Mouse (Mus musculus): ENCODE data around the gene Cxcl17.

The Cxcl17 gene

GRCm38 (mm10) chr7:25426380-25426779 is 13.7 kb upstream of the Cxcl17 start:
- in situ Hi-C loops (cut with MboI, MseI): loop anchor here (5.0 kb wide), 1 partner anchor 171 kb away; no protein-coding TSS in a partner anchor

- in situ Hi-C loops (cut with MboI, MseI): loop anchor here (5.0 kb wide), 1 partner anchor 53 kb away; the partner anchor contains the start of gene Ceacam1
Observed at GRCm38 (mm10) chr7:25424429-25424828, 11.7 kb upstream of the Cxcl17 start.

- in situ Hi-C loops (cut with MboI, MseI): loop anchor here (5.0 kb wide), 1 partner anchor 55 kb away; the partner anchor contains the start of gene Ceacam1
Observed at GRCm38 (mm10) chr7:25422286-25422841, 9.7 kb upstream of the Cxcl17 start.

- in situ Hi-C loops (cut with MboI, MseI): loop anchor here (5.0 kb wide), 1 partner anchor 57 kb away; the partner anchor contains the start of gene Ceacam1
Observed at GRCm38 (mm10) chr7:25419943-25420342, 7.3 kb upstream of the Cxcl17 start.

DNA sequence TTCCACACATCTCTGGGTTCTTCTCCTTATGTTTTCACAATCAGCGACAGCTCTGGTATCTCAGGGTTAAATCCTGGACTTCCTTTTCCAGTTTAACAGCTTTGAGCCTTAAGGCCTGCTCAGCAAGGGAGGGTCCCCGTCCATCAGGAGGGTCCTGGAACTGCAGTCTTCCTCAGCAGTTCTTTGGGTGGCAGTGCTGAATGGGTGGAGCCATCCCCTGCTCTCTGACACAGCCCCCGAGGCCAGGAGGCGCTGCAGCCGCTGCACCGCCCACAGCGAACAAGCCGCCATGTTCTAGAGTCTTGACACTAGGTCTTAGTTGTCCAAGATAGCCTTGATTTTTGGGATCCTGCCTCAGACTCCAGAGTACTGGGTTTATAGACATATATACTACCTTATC is 6.8 kb upstream of the Cxcl17 start:
- in situ Hi-C loops (cut with MboI, MseI): no loop called here

GRCm38 (mm10) chr7:25417597-25417996 is 4.9 kb upstream of the Cxcl17 start:
- in situ Hi-C loops (cut with MboI, MseI): no loop called here

- in situ Hi-C loops (cut with MboI, MseI): no loop called here
Observed at GRCm38 (mm10) chr7:25411861-25412260, 825 bp downstream of the Cxcl17 start.

DNA sequence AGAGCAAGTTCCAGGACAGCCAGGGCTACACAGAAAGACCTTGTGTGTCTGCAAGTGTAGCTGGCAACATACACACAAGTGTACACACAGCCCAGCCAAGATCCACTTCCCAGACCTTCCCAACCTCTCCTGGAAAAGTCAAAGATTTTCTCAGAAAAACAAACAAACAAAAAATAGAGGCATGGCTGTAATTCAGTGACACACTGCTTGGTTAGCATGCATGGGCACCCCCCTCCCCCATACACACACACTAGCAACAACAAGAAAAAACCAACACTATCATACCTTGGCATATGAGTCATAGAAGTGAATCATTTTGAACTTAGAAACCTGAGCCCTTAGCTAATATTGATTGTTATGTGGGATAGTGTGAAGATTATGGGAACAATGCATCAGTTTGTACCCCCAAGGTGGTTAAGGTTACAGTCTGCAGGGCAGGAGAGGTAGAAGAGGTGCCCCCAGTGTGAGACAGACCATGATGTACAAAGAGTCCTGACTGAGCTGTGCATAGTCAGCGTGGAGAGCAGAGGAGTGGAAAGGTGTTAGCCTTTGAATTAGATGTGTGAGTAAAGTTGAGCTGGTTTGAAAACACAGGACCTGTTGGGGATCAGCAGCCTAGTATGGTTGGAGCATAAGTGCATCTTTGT is 1.6 kb downstream of the Cxcl17 start:
- in situ Hi-C loops (cut with MboI, MseI): no loop called here

DNA sequence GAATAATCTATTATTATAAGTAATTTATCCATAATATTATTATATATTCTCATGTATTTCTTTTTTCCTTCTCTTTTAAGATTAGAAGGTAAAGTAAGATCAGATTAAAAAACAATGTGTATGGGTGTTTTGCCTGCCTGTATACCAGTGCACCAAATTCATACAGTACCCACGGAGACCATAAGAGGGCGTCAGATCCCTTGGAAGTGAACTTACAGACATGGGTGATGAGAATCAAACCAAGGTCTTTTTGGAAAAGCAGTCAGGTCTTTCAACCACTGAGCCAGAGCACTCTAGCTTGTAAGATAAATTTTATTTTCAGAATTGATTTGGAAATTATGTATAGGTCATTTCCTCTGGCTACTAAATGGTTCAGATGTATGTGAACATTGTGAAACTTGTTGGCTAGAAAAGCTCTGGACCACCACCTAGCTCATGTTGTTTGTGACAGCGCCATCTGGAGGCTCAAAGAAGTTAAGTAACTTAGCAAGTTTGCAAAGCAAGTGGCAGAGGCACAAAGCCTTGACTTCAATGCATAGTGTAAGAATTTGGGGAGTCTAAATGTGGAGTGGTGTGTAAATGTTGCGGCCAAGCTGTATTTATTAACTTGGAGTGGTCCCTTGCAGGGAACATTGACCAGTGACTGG is 3.4 kb downstream of the Cxcl17 start:
- in situ Hi-C loops (cut with MboI, MseI): no loop called here

DNA sequence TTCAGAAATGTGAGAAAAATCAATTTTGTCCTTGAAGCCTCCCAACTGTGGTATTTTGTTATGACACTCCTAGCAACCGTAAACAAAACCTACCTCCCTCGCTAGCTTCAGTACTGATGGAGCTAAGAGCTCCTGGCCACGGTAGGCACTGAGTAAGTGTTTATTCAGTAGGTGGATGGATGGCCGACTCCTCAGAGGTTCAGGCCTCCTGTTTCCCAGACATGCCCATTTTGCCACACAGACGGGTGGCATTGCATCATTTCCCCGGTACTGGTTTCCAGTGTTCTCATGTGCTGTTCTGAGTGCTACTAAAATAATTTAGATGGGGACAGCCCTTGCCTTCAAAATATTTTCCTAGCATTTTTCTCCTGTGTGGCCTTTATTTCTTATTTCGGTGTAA is 6.2 kb downstream of the Cxcl17 start:
- in situ Hi-C loops (cut with MboI, MseI): no loop called here

- in situ Hi-C loops (cut with MboI, MseI): no loop called here
Observed at GRCm38 (mm10) chr7:25402671-25403101, 10.0 kb downstream of the Cxcl17 start.

GRCm38 (mm10) chr7:25401986-25402385 is 10.7 kb downstream of the Cxcl17 start:
- in situ Hi-C loops (cut with MboI, MseI): no loop called here

- in situ Hi-C loops (cut with MboI, MseI): no loop called here
Observed at GRCm38 (mm10) chr7:25401551-25401950, 11.1 kb downstream of the Cxcl17 start.

GRCm38 (mm10) chr7:25399028-25399427 is 13.7 kb downstream of the Cxcl17 start:
- in situ Hi-C loops (cut with MboI, MseI): loop anchor here (5.0 kb wide), 1 partner anchor 1027 kb away; the partner anchor contains the start of gene Kcnn4

DNA sequence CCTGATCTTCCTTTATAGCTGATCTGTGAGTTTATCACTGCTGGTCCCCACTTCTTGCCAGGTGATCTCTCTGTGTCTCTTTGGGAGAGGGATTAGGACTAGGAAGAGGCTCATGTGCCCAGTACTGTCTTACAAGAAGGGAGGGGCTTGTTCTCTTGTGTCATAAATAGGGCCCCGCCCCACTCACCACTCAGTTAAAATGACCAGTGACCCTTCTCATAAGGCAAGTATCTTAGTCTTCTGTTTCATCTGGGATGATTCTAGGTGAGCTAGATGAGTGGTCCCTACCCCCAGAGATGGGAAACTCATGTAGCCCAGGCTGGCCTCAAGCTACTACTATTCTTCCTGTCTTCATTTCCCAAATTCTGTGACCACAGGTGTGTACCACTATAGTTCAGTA is 14.1 kb downstream of the Cxcl17 start, which contains the start of gene Lipe:
Gene Lipe, minus strand, starts transcription at position 101 of the 400 bp plus-strand sequence.
- in situ Hi-C loops (cut with MboI, MseI): loop anchor here (5.0 kb wide), 1 partner anchor 1026 kb away; the partner anchor contains the start of gene Kcnn4

- in situ Hi-C loops (cut with MboI, MseI): loop anchor here (5.0 kb wide), 1 partner anchor 1024 kb away; the partner anchor contains the start of gene Kcnn4
Observed at GRCm38 (mm10) chr7:25396621-25397020, 16.1 kb downstream of the Cxcl17 start.

DNA sequence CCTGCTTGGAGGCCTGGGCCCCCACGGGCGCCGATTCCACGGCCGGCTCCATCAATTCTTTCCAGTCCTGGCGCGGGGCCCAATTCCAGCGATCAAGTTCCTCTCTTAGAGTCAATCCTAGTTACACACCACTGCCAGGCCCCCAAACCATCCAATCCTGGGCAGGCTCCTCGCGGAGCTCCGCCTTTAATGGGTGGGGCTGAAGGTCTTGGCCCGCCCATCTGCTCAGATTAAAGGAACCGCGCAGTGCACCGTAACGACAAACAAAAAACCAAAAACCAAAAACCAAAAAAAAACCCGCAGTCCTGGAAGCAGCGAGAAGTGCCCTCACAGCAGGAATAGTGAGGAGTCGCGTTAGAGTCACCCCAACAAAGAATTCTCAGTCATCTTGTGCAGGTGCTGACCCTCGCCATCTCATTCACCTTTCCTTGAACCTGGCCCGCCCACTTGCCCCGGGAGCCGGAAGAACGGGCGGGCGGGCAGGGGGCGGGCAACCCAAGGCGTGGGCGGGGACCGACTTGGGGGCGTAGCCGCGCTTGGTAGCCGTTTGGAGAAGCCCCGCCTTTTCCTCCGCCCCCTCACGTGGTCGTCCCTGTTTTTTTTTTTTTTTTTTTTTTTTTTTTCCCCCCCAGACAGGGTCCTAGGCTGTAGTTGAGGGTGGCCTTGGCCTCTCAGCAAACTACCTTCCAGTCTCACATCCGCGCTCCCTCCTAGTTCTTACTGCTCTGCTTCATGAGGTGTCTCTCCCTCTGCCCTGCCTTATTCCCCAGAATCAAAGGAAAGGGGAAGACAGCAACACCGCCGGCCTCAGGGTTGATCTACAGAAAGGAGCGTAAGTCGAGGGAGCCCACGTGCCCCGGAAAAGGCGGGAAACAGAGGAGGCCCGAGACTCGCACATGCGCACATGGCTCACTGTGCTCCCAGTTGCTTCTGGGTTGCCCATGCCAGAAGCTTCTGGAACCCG is 16.8 kb downstream of the Cxcl17 start:
- in situ Hi-C loops (cut with MboI, MseI): loop anchor here (5.0 kb wide), 1 partner anchor 1024 kb away; the partner anchor contains the start of gene Kcnn4

GRCm38 (mm10) chr7:25395186-25395557 is 17.5 kb downstream of the Cxcl17 start:
- in situ Hi-C loops (cut with MboI, MseI): loop anchor here (5.0 kb wide), 1 partner anchor 1023 kb away; the partner anchor contains the start of gene Kcnn4

- in situ Hi-C loops (cut with MboI, MseI): loop anchor here (5.0 kb wide), 1 partner anchor 1022 kb away; the partner anchor contains the start of gene Kcnn4
Observed at GRCm38 (mm10) chr7:25394754-25395153, 17.9 kb downstream of the Cxcl17 start.

GRCm38 (mm10) chr7:25393451-25394210 is 19.1 kb downstream of the Cxcl17 start:
- in situ Hi-C loops (cut with MboI, MseI): no loop called here
